Comparison of ENCODE assay signal across 10 mouse cellular contexts in genomic region chr6:30674714-30675280, GRCm38 (mm10). TPM values are rescaled to one million over a fixed set of nuclear protein-coding genes. Genes with fewer than 3 reads are reported as not detected.
DNase-seq lines count a peak whose midpoint lies in the region; ATAC-seq lines count a peak whose summit lies in the region.
"Had no signal": no experiment of that assay in that cellular context is flagged by ENCODE, and none has a peak within 500 bp of the region (broad histone marks: within the 10 kb centered on the region; RNA-seq: fewer than 3 reads in every experiment).

No protein-coding gene starts in this region.

- no peaks in the 10 kb centered on the region for H3K27me3 ChIP-seq in heart, embryonic 14.5 days (ENCODE audit: control insufficient read depth, insufficient read depth, low read length)
- no peaks in the 10 kb centered on the region for H3K27me3 ChIP-seq in liver, embryonic 13.5 days

- H3K4me1 ChIP-seq in heart, embryonic 14.5 days (ENCODE audit: control insufficient read depth in 2 of 2, insufficient read depth in 2 of 2, low read length in 2 of 2), result peaks cover 19 to 43% of the 10 kb centered on the region in 2 experiments
- H3K4me1 ChIP-seq in liver, embryonic 13.5 days (replicated peaks), result peaks cover 39% of the 10 kb centered on the region

- no peak overlapping the region for H3K4me3 ChIP-seq in heart, embryonic 14.5 days (ENCODE audit: control insufficient read depth in 1 of 2, insufficient read depth in 1 of 2, low read depth in 1 of 2, low read length in 2 of 2)
- H3K4me3 ChIP-seq in liver, embryonic 13.5 days (replicated peaks), result no peak overlapping the region

- peak; percentile 27 for DNase-seq in adrenal gland, postnatal 14 days
- no peak for DNase-seq in adrenal gland, postnatal 36 days
- peak; percentile 88 for DNase-seq in Muller cell, postnatal 12 days (ENCODE audit: inconsistent ontology term)
- DNase-seq in liver, embryonic 13.5 days, result no peak
- DNase-seq in cerebellum, postnatal 25 days, result no peak
- DNase-seq in spleen, postnatal 14 days (ENCODE audit: low spot score in 2 of 2), result no peak

- H3K36me3 ChIP-seq in heart, embryonic 14.5 days (ENCODE audit: control insufficient read depth, insufficient read depth, low read length), result no peaks in the 10 kb centered on the region
- H3K36me3 ChIP-seq in liver, embryonic 13.5 days, result no peaks in the 10 kb centered on the region

- peak overlapping the region; percentile 62 for H3K9ac ChIP-seq in heart, embryonic 14.5 days (ENCODE audit: low read length)
- no peak overlapping the region for H3K9ac ChIP-seq in liver, embryonic 13.5 days

- peak overlapping the region; percentile 45 for H3K4me2 ChIP-seq in heart, embryonic 14.5 days (ENCODE audit: low read length)
- no peak overlapping the region for H3K4me2 ChIP-seq in liver, embryonic 13.5 days

- H3K9me3 ChIP-seq in heart, embryonic 14.5 days (ENCODE audit: control insufficient read depth, low read length), result no peaks in the 10 kb centered on the region
- H3K9me3 ChIP-seq in liver, embryonic 13.5 days (replicated peaks), result no peaks in the 10 kb centered on the region

- 0 out of 2 replicates have a peak, but pooled peaks have one; percentile 54 for ATAC-seq in heart, embryonic 14.5 days (ENCODE audit: insufficient number of reproducible peaks, insufficient read depth, low FRiP score, low read depth)
- no peak for ATAC-seq in liver, embryonic 13.5 days (ENCODE audit: low read depth)
- ATAC-seq in megakaryocyte progenitor cell, adult 5-6 weeks (replicated peaks; ENCODE audit: poor library complexity), result no peak

- WGBS in heart, embryonic 14.5 days, result 63% methylated on average over 9 of the region's 9 CpGs
- WGBS in liver, embryonic 13.5 days (ENCODE audit: insufficient replicate concordance), result 61% methylated on average over 9 of the region's 9 CpGs

- peak overlapping the region; percentile 47 to 87 for H3K27ac ChIP-seq in heart, embryonic 14.5 days (replicated peaks in 1 of 2; ENCODE audit: control insufficient read depth in 1 of 2, insufficient read depth in 1 of 2, low read depth in 2 of 2, low read length in 2 of 2)
- peak overlapping the region; percentile 65 for H3K27ac ChIP-seq in liver, embryonic 13.5 days

RNA-seq across cellular contexts. Expression of gene Cep41, which starts 18.8 kb away (rescaled TPM):
- 6.8 and 8.2 TPM in 2 replicates for total RNA-seq in adrenal gland, postnatal 14 days (2021)
- total RNA-seq in adrenal gland, postnatal 36 days (2021), result 1 to 10 TPM; 6.1 to 9.6 TPM
- 9.6 and 11.3 TPM in 2 replicates for polyA plus RNA-seq in heart, embryonic 14.5 days (2014; fragmentation: Nextera tagmentation; extraction: Ambion mirVana)
- polyA plus RNA-seq in liver, embryonic 13.5 days (2015; fragmentation: Nextera tagmentation; extraction: Ambion mirVana), result 5.2 and 7.3 TPM in 2 replicates
- total RNA-seq in megakaryocyte progenitor cell, adult 5-6 weeks (2015), result 7.5 and 10.2 TPM in 2 replicates
- total RNA-seq in megakaryocyte progenitor cell, adult 5-6 weeks (2017), result 5.2 and 8.4 TPM in 2 replicates

RNA-seq across cellular contexts. Expression of gene Cpa1, which starts 35.8 kb away (rescaled TPM):
- 0.30 TPM in 1 of 2 replicates, not detected in the other for total RNA-seq in adrenal gland, postnatal 14 days (2021)
- not detected for total RNA-seq in adrenal gland, postnatal 36 days (2021)
- 4.5 TPM in 2 replicates for polyA plus RNA-seq in heart, embryonic 14.5 days (2014; fragmentation: Nextera tagmentation; extraction: Ambion mirVana)
- polyA plus RNA-seq in liver, embryonic 13.5 days (2015; fragmentation: Nextera tagmentation; extraction: Ambion mirVana), result 0.52 and 1.4 TPM in 2 replicates
- not detected in 2 replicates for total RNA-seq in megakaryocyte progenitor cell, adult 5-6 weeks (2015)
- not detected in 2 replicates for total RNA-seq in megakaryocyte progenitor cell, adult 5-6 weeks (2017)
- total RNA-seq: adrenal gland, adult 18-20 months; heart, adult 18-20 months had no signal

RNA-seq across cellular contexts. Expression of gene Mest, which starts 48.5 kb away (rescaled TPM):
- total RNA-seq in adrenal gland, postnatal 14 days (2021), result 73.3 and 85.6 TPM in 2 replicates
- 10 to 100 TPM; 54.1 to 68.9 TPM for total RNA-seq in adrenal gland, postnatal 36 days (2021)
- 2,556 and 2,705 TPM in 2 replicates for polyA plus RNA-seq in heart, embryonic 14.5 days (2014; fragmentation: Nextera tagmentation; extraction: Ambion mirVana)
- polyA plus RNA-seq in liver, embryonic 13.5 days (2015; fragmentation: Nextera tagmentation; extraction: Ambion mirVana), result 185 and 233 TPM in 2 replicates
- not detected in 2 replicates for total RNA-seq in megakaryocyte progenitor cell, adult 5-6 weeks (2015)
- 0.12 TPM in 1 of 2 replicates, not detected in the other for total RNA-seq in megakaryocyte progenitor cell, adult 5-6 weeks (2017)

Comparison
In these comparisons a context has a peak if more than half of its experiments do, and no peak if none do; other contexts are left out.
1. DNase-seq: peak in adrenal gland, postnatal 14 days (single experiment) and Muller cell, postnatal 12 days (single experiment); none in adrenal gland, postnatal 36 days (0 of 2), liver, embryonic 13.5 days (single experiment), cerebellum, postnatal 25 days (0 of 2) and spleen, postnatal 14 days (0 of 2).
2. RNA of gene Mest, which starts 48.5 kb away (total RNA-seq): 73.3 to 85.6 TPM in adrenal gland, postnatal 14 days and 54.1 to 68.9 TPM in adrenal gland, postnatal 36 days; 0.12 TPM in megakaryocyte progenitor cell, adult 5-6 weeks; every median in the first group is over 10 times any median in the second.